In genomic region chr2:67535347-67535746, GRCm38 (mm10) we compare ENCODE assay signal across 26 mouse cellular contexts. TPM values are rescaled to one million over a fixed set of nuclear protein-coding genes. Genes with fewer than 3 reads are reported as not detected.
DNase-seq lines count a peak whose midpoint lies in the region; ATAC-seq and TF ChIP-seq lines count a peak whose summit lies in the region.
"Had no signal": no experiment of that assay in that cellular context is flagged by ENCODE, and none has a peak within 500 bp of the region (broad histone marks: within the 10 kb centered on the region; RNA-seq: fewer than 3 reads in every experiment).

No protein-coding gene starts in this region.

- H3K4me3 ChIP-seq in kidney, adult 2 months (ENCODE audit: insufficient read depth, low read depth, low read length) = no peak overlapping the region
- no peak overlapping the region for H3K4me3 ChIP-seq in lung, embryonic 14.5 days (ENCODE audit: low read depth, low read length)
- H3K4me3 ChIP-seq in lung, adult 2 months (replicated peaks; ENCODE audit: extremely low read depth, low read depth, low read length) = no peak overlapping the region
- no peak overlapping the region for H3K4me3 ChIP-seq in stomach, postnatal 0 days (ENCODE audit: low read depth, low read length)
- H3K4me3 ChIP-seq: embryonic facial prominence, embryonic 12.5 days; forebrain, embryonic 12.5 days; heart, embryonic 15.5 days; hindbrain, embryonic 10.5 days; limb, embryonic 13.5 days; liver, embryonic 15.5 days had no signal

- no peak overlapping the region for H3K27ac ChIP-seq in kidney, adult 2 months (ENCODE audit: insufficient read depth, low read depth, low read length)
- no peak overlapping the region for H3K27ac ChIP-seq in lung, embryonic 14.5 days (ENCODE audit: low read depth)
- no peak overlapping the region for H3K27ac ChIP-seq in stomach, postnatal 0 days (replicated peaks)
- H3K27ac ChIP-seq: embryonic facial prominence, embryonic 12.5 days; forebrain, embryonic 12.5 days; heart, embryonic 15.5 days; hindbrain, embryonic 10.5 days; hindbrain, postnatal 0 days; limb, embryonic 13.5 days; liver, embryonic 15.5 days had no signal

- H3K9me3 ChIP-seq in lung, embryonic 14.5 days (ENCODE audit: low read depth, low read length) = no peaks in the 10 kb centered on the region
- no peaks in the 10 kb centered on the region for H3K9me3 ChIP-seq in stomach, postnatal 0 days (ENCODE audit: control insufficient read depth, low read length)
- H3K9me3 ChIP-seq: embryonic facial prominence, embryonic 12.5 days; forebrain, embryonic 12.5 days; heart, embryonic 15.5 days; hindbrain, embryonic 10.5 days; limb, embryonic 13.5 days; liver, embryonic 15.5 days had no signal

- H3K9ac ChIP-seq in lung, embryonic 14.5 days = no peak overlapping the region
- no peak overlapping the region for H3K9ac ChIP-seq in stomach, postnatal 0 days (ENCODE audit: low read length)
- H3K9ac ChIP-seq: embryonic facial prominence, embryonic 12.5 days; forebrain, embryonic 12.5 days; heart, embryonic 15.5 days; limb, embryonic 13.5 days; liver, embryonic 15.5 days had no signal

- no peaks in the 10 kb centered on the region for H3K36me3 ChIP-seq in kidney, adult 2 months (ENCODE audit: control insufficient read depth, insufficient read depth, low read length)
- no peaks in the 10 kb centered on the region for H3K36me3 ChIP-seq in lung, embryonic 14.5 days (ENCODE audit: insufficient read depth)
- H3K36me3 ChIP-seq in stomach, postnatal 0 days (ENCODE audit: control insufficient read depth, insufficient read depth, low read length) = no peaks in the 10 kb centered on the region
- H3K36me3 ChIP-seq: embryonic facial prominence, embryonic 12.5 days; forebrain, embryonic 12.5 days; G1E; heart, embryonic 15.5 days; hindbrain, embryonic 10.5 days; limb, embryonic 13.5 days; liver, embryonic 15.5 days had no signal

- WGBS in kidney, adult 2 months = 93% methylated on average over 2 of the region's 2 CpGs
- 89% methylated on average over 2 of the region's 2 CpGs for WGBS in lung, embryonic 14.5 days
- WGBS in lung, adult 2 months = 97% methylated on average over 2 of the region's 2 CpGs
- 93% methylated on average over 2 of the region's 2 CpGs for WGBS in stomach, postnatal 0 days

- ATAC-seq in frontal cortex, adult (ENCODE audit: low TSS enrichment) = peak; percentile 89
- ATAC-seq in lung, embryonic 14.5 days (ENCODE audit: insufficient read depth) = no peak
- ATAC-seq in stomach, postnatal 0 days (ENCODE audit: low FRiP score, low TSS enrichment) = no peak
- ATAC-seq: activated CD4-positive, CD25-positive, alpha-beta regulatory T cell, adult 4 months; hindbrain, postnatal 0 days had no signal

- H3K4me1 ChIP-seq in kidney, adult 2 months (ENCODE audit: control insufficient read depth, insufficient read depth, low read length) = no peaks in the 10 kb centered on the region
- H3K4me1 ChIP-seq in lung, embryonic 14.5 days (ENCODE audit: insufficient read depth) = no peaks in the 10 kb centered on the region
- no peaks in the 10 kb centered on the region for H3K4me1 ChIP-seq in lung, adult 2 months (ENCODE audit: control insufficient read depth, insufficient read depth, low read length)
- no peaks in the 10 kb centered on the region for H3K4me1 ChIP-seq in stomach, postnatal 0 days (replicated peaks; ENCODE audit: control insufficient read depth, insufficient read depth)
- H3K4me1 ChIP-seq: embryonic facial prominence, embryonic 12.5 days; forebrain, embryonic 12.5 days; heart, embryonic 15.5 days; hindbrain, embryonic 10.5 days; limb, embryonic 13.5 days; liver, embryonic 15.5 days had no signal

- DNase-seq in frontal cortex, postnatal 36 days (ENCODE audit: low spot score in 2 of 2) = no peak
- DNase-seq in kidney, adult 2 months = no peak
- DNase-seq in kidney, adult 9 months = no peak
- DNase-seq in lung, embryonic 14.5 days = no peak
- DNase-seq in lung, adult 2 months = no peak
- no peak for DNase-seq in stomach, postnatal 0 days (ENCODE audit: low spot score)
- DNase-seq: adrenal gland, adult 8-10 months; B cell, adult 2 months; cerebellum, adult 9-11 months; gastrocnemius, postnatal 25 days; kidney, adult 11 months; kidney, postnatal 10 days; layer of hippocampus, postnatal 36 days; lung, postnatal 10 days had no signal

- peak; percentile 27; the same call in 1 of the 2 replicates for TF ChIP-seq CTCF in kidney, adult 2 months (conservative IDR thresholded peaks at IDR 0.05; ENCODE audit: insufficient read depth, insufficient read length, low read depth, low read length)
- peak; percentile 15; the same call in 1 of the 2 replicates for TF ChIP-seq CTCF in lung, embryonic 14.5 days (IDR thresholded peaks at IDR 0.05; ENCODE audit: low read depth)
- no peak for TF ChIP-seq CTCF in lung, adult 2 months (IDR thresholded peaks at IDR 0.05; ENCODE audit: insufficient read depth, low read length)
- TF ChIP-seq CTCF in stomach, postnatal 0 days (IDR thresholded peaks at IDR 0.05; ENCODE audit: low read depth) = peak; percentile 50

- H3K4me2 ChIP-seq in lung, embryonic 14.5 days = no peak overlapping the region
- no peak overlapping the region for H3K4me2 ChIP-seq in stomach, postnatal 0 days (replicated peaks; ENCODE audit: low read depth)
- H3K4me2 ChIP-seq: embryonic facial prominence, embryonic 12.5 days; forebrain, embryonic 12.5 days; heart, embryonic 15.5 days; limb, embryonic 13.5 days; liver, embryonic 15.5 days; midbrain, embryonic 11.5 days had no signal

- no peaks in the 10 kb centered on the region for H3K27me3 ChIP-seq in kidney, adult 2 months (replicated peaks; ENCODE audit: control insufficient read depth, insufficient read depth, low read length)
- no peaks in the 10 kb centered on the region for H3K27me3 ChIP-seq in lung, embryonic 14.5 days (ENCODE audit: insufficient read depth, low read length)
- no peaks in the 10 kb centered on the region for H3K27me3 ChIP-seq in stomach, postnatal 0 days (ENCODE audit: control insufficient read depth, insufficient read depth, low read length)
- H3K27me3 ChIP-seq: CH12.LX; embryonic facial prominence, embryonic 12.5 days; forebrain, embryonic 12.5 days; heart, embryonic 15.5 days; limb, embryonic 13.5 days; liver, embryonic 15.5 days had no signal

- no peak for TF ChIP-seq POLR2A in kidney, adult 2 months (IDR thresholded peaks at IDR 0.05; ENCODE audit: low read depth, low read length)
- no peak for TF ChIP-seq POLR2A in lung, adult 2 months (IDR thresholded peaks at IDR 0.05; ENCODE audit: borderline replicate concordance, extremely low read depth, low read depth, low read length)

- no peak for TF ChIP-seq EP300 in stomach, postnatal 0 days (optimal IDR thresholded peaks at IDR 0.05)

RNA-seq across cellular contexts. Expression of gene B3galt1, which starts 30.3 kb away (rescaled TPM):
- polyA plus RNA-seq in kidney, adult 2 months (2012; rRNA removed) = 0.23 and 0.33 TPM in 2 replicates
- 2.9 and 3.4 TPM in 2 replicates for polyA plus RNA-seq in lung, embryonic 14.5 days (2014; fragmentation: Nextera tagmentation; extraction: Ambion mirVana)
- polyA plus RNA-seq in lung, adult 2 months (2012; rRNA removed) = 0.28 and 0.36 TPM in 2 replicates
- polyA plus RNA-seq in stomach, postnatal 0 days (2015; fragmentation: Nextera tagmentation; extraction: Ambion mirVana) = 2.0 and 2.1 TPM in 2 replicates
- polyA plus RNA-seq: G1E had no signal
